Mouse (Mus musculus) small intestine, adult 2 months (tissue): Measurements from ENCODE around the gene Cst9.

Experiments
- CTCF ChIP-seq: fragments of 200-500 bp; IDR thresholded peaks from 2 replicates; pipeline ENCODE4 v1.5.1; 2012; ENCODE audit warnings: low read depth, mild to moderate bottlenecking, control low read depth, inconsistent platforms, low read length, moderate library complexity, mixed read lengths; ENCODE audit not compliant: insufficient replicate concordance, insufficient read length; ENCODE audit errors: extremely low read depth
- POLR2A ChIP-seq: fragments of 200-500 bp; IDR thresholded peaks from 2 replicates; pipeline ENCODE4 v1.6.1; 2012; ENCODE audit warnings: low read depth, mild to moderate bottlenecking, control low read depth, inconsistent platforms, low read length, moderate library complexity

DNA sequence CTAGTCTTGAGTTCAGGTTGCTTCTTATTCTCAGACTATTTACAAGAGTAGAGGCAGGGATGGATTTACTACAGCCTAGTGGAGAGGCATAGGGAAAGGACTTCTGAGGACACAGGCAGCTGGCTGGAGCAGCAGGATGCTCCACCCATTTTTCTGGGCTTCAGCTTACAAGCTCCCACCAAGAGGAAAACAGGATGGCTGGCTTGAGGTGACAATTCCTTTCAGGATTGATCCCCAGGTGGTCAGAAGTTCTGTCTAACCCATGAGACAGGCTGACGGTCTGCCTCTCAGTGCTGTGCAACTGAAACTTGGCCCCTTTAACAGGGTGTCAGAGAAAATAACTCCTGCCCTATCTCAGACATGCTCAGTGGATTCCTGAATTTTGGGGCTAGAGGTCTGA lies 44.3 kb downstream of the Cst9 start:
- TF ChIP-seq CTCF = no peak
- TF ChIP-seq POLR2A = no peak
